Comparison of ENCODE assay signal across 8 mouse cellular contexts in the genomic region with DNA sequence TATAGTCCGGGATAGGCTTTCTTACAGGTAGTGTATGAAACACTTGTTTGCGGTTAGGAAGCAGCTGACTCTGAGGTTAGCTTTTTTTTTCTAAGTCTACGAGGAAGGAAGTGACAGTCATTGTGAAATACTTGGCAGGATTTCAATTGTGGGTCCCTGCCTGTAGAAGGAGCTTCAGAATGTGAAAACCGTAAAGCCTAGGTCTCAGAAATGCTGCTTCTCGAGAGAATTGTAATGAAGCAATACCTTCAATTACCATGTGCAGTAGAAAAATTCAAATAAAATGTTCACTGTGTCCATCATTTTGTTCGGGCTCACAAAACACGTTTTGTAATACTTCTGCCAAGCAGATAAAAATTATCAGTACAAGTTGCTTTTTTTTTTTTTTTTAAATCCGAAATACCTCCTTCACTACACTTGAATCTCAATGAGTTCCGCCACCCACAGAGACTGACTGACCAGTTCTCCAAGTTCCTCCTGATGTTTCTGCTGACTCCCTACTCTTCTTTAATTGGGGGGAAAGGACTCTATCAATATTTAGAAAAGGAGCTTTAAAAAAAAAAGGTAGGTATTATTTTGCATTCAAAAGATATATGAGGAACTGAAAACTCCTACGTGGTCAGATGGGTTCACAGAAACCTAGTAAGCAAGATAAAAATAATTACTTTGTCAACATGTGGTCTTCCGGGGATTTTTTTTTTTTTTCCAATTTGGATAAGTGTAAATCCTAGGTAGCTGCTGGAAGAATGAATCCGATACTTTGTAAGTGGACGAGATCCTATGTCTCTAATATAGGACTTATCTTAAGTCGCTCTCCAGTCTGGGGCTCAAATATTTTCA. TPM values are rescaled to one million over a fixed set of nuclear protein-coding genes. Genes with fewer than 3 reads are reported as not detected.
DNase-seq lines count a peak whose midpoint lies in the region; ATAC-seq and TF ChIP-seq lines count a peak whose summit lies in the region.

No protein-coding gene starts in this region.

- peak overlapping the region; percentile 87; the same call in 1 of the 2 replicates for H3K27ac ChIP-seq in bone marrow, adult 2 months (ENCODE audit: control insufficient read depth, insufficient read depth, low read depth, low read length, poor library complexity)
- peak overlapping the region; percentile 70 for H3K27ac ChIP-seq in heart, embryonic 12.5 days (ENCODE audit: poor library complexity, severe bottlenecking)
- peak overlapping the region; percentile 72 for H3K27ac ChIP-seq in limb, embryonic 12.5 days
- peak overlapping the region; percentile 94 for H3K27ac ChIP-seq in midbrain, embryonic 16.5 days (ENCODE audit: low read length)

- H3K9me3 ChIP-seq in heart, embryonic 12.5 days (replicated peaks), result no peaks in the 10 kb centered on the region
- H3K9me3 ChIP-seq in limb, embryonic 12.5 days, result no peaks in the 10 kb centered on the region
- H3K9me3 ChIP-seq in midbrain, embryonic 16.5 days (replicated peaks; ENCODE audit: control insufficient read depth, low read length, poor library complexity, severe bottlenecking), result no peaks in the 10 kb centered on the region

- DNase-seq in layer of hippocampus, adult 9-11 months, result peak; percentile 55
- DNase-seq in layer of hippocampus, postnatal 10 days (ENCODE audit: low spot score in 2 of 2), result no peak
- DNase-seq in frontal cortex, postnatal 10 days (ENCODE audit: low spot score in 2 of 2), result no peak
- no peak for DNase-seq in layer of hippocampus, postnatal 36 days

- H3K9ac ChIP-seq in heart, embryonic 12.5 days, result 0 out of 2 replicates have a peak overlapping the region, but pooled peaks have one; percentile 82
- H3K9ac ChIP-seq in limb, embryonic 12.5 days (replicated peaks), result 0 out of 2 replicates have a peak overlapping the region, but pooled peaks have one; percentile 9
- H3K9ac ChIP-seq in midbrain, embryonic 16.5 days (ENCODE audit: low read depth, low read length), result peak overlapping the region; percentile 63

- no peaks in the 10 kb centered on the region for H3K27me3 ChIP-seq in heart, embryonic 12.5 days (replicated peaks)
- H3K27me3 ChIP-seq in limb, embryonic 12.5 days, result peaks cover 7% of the 10 kb centered on the region; the same call in 1 of the 2 replicates
- H3K27me3 ChIP-seq in midbrain, embryonic 16.5 days (ENCODE audit: control insufficient read depth, insufficient read depth, low read depth, low read length), result no peaks in the 10 kb centered on the region

- peak overlapping the region; percentile 83 for H3K4me2 ChIP-seq in heart, embryonic 12.5 days
- H3K4me2 ChIP-seq in limb, embryonic 12.5 days, result peak overlapping the region; percentile 72
- peak overlapping the region; percentile 77 for H3K4me2 ChIP-seq in midbrain, embryonic 16.5 days (ENCODE audit: low read length)

- peaks cover 12% of the 10 kb centered on the region for H3K36me3 ChIP-seq in heart, embryonic 12.5 days
- peaks cover 9% of the 10 kb centered on the region; the same call in 1 of the 2 replicates for H3K36me3 ChIP-seq in limb, embryonic 12.5 days
- H3K36me3 ChIP-seq in midbrain, embryonic 16.5 days (ENCODE audit: control insufficient read depth, insufficient read depth, low read length), result no peaks in the 10 kb centered on the region

- ATAC-seq in heart, embryonic 12.5 days (ENCODE audit: insufficient number of reproducible peaks, low FRiP score), result no peak
- no peak for ATAC-seq in limb, embryonic 12.5 days (ENCODE audit: insufficient number of reproducible peaks, insufficient read depth, low FRiP score, low TSS enrichment, low read depth)
- no peak for ATAC-seq in midbrain, embryonic 16.5 days

- no peak overlapping the region for H3K4me3 ChIP-seq in bone marrow, adult 2 months (replicated peaks; ENCODE audit: control insufficient read depth, low read depth, low read length)
- peak overlapping the region; percentile 66 for H3K4me3 ChIP-seq in heart, embryonic 12.5 days
- H3K4me3 ChIP-seq in limb, embryonic 12.5 days (replicated peaks), result peak overlapping the region; percentile 68
- H3K4me3 ChIP-seq in midbrain, embryonic 16.5 days (ENCODE audit: low read depth, low read length), result peak overlapping the region; percentile 52

- 0 out of 2 replicates have a peak, but pooled peaks cover 1% of the 10 kb centered on the region for H3K4me1 ChIP-seq in bone marrow, adult 2 months (ENCODE audit: control insufficient read depth, insufficient read depth, low read length)
- peaks cover 18% of the 10 kb centered on the region for H3K4me1 ChIP-seq in heart, embryonic 12.5 days (replicated peaks)
- peaks cover 14% of the 10 kb centered on the region for H3K4me1 ChIP-seq in limb, embryonic 12.5 days (replicated peaks)
- peaks cover 27% of the 10 kb centered on the region for H3K4me1 ChIP-seq in midbrain, embryonic 16.5 days (ENCODE audit: control insufficient read depth, insufficient read depth, low read length)

- 7% methylated on average over 14 of the region's 14 CpGs for WGBS in bone marrow, adult 2 months
- 43% methylated on average over 14 of the region's 14 CpGs for WGBS in heart, embryonic 12.5 days
- WGBS in limb, embryonic 12.5 days, result 60% methylated on average over 14 of the region's 14 CpGs
- 50% methylated on average over 14 of the region's 14 CpGs for WGBS in midbrain, embryonic 16.5 days

- TF ChIP-seq POLR2A in bone marrow, adult 2 months (IDR thresholded peaks at IDR 0.05; ENCODE audit: borderline replicate concordance, control insufficient read depth, low read depth, low read length), result no peak

- no peak for TF ChIP-seq CTCF in bone marrow, adult 2 months (IDR thresholded peaks at IDR 0.05; ENCODE audit: control insufficient read depth, insufficient read depth, low read length)

RNA-seq across cellular contexts. Expression of a gene that starts 0.8 kb away (rescaled TPM):
- 100 to 1,000 TPM; 424 to 431 TPM for total RNA-seq in layer of hippocampus, postnatal 10 days (2021)
- 44.9 and 61.5 TPM in 2 replicates for polyA plus RNA-seq in bone marrow, adult 2 months (2011; ENCODE audit: insufficient read depth, insufficient read length, low replicate concordance, missing spikeins)
- polyA plus RNA-seq in heart, embryonic 12.5 days (2016; fragmentation: Nextera tagmentation; extraction: Ambion mirVana), result 70.0 and 71.4 TPM in 2 replicates
- polyA plus RNA-seq in limb, embryonic 12.5 days (2016; fragmentation: Nextera tagmentation; extraction: Ambion mirVana), result 26.9 and 29.4 TPM in 2 replicates
- 155 and 172 TPM in 2 replicates for polyA plus RNA-seq in midbrain, embryonic 16.5 days (2015; fragmentation: Nextera tagmentation; extraction: Ambion mirVana)
- 100 to 1,000 TPM; 464 to 482 TPM for total RNA-seq in layer of hippocampus, postnatal 36 days (2021)

RNA-seq across cellular contexts. Expression of a gene that starts 37.7 kb away (rescaled TPM):
- 10 to 100 TPM; 20.5 to 20.6 TPM for total RNA-seq in layer of hippocampus, postnatal 10 days (2021)
- 54.2 and 71.2 TPM in 2 replicates for polyA plus RNA-seq in bone marrow, adult 2 months (2011; ENCODE audit: insufficient read depth, insufficient read length, low replicate concordance, missing spikeins)
- 342 and 348 TPM in 2 replicates for polyA plus RNA-seq in heart, embryonic 12.5 days (2016; fragmentation: Nextera tagmentation; extraction: Ambion mirVana)
- polyA plus RNA-seq in limb, embryonic 12.5 days (2016; fragmentation: Nextera tagmentation; extraction: Ambion mirVana), result 38.4 and 48.2 TPM in 2 replicates
- polyA plus RNA-seq in midbrain, embryonic 16.5 days (2015; fragmentation: Nextera tagmentation; extraction: Ambion mirVana), result 40.0 TPM in 2 replicates
- 10 to 100 TPM; 12.4 to 14.5 TPM for total RNA-seq in layer of hippocampus, postnatal 36 days (2021)

Comparison
In these comparisons a context has a peak if more than half of its experiments do, and no peak if none do; other contexts are left out.
1. H3K9ac ChIP-seq: peak in every context shown above with its lines; median percentile 82 in heart, embryonic 12.5 days; 63 in midbrain, embryonic 16.5 days; 9 in limb, embryonic 12.5 days.